Mouse (Mus musculus): Measurements from ENCODE around the gene Ppil1. TPM values are rescaled to one million over a fixed set of nuclear protein-coding genes. Genes with fewer than 3 reads are reported as not detected.
A peak's percentile ranks its signal among the peaks of the same experiment; 100 is the strongest.

Ppil1 gene
- polyA plus RNA-seq, 1 experiment = 66.6 TPM

- DNase-seq (ENCODE audit: low read depth) = no peak
These were observed 38.2 kb upstream of the Ppil1 start for GRCm38 (mm10) chr17:29302149-29302548.

GRCm38 (mm10) chr17:29301421-29301820 is 37.4 kb upstream of the Ppil1 start:
- no peak for TF ChIP-seq CTCF (IDR thresholded peaks at IDR 0.05; ENCODE audit: borderline replicate concordance, extremely low read depth, insufficient read depth, insufficient read length)
- TF ChIP-seq POLR2A (IDR thresholded peaks at IDR 0.05; ENCODE audit: borderline replicate concordance, extremely low read depth, insufficient read depth, insufficient read length, poor library complexity, severe bottlenecking) = no peak
- no peak for DNase-seq (ENCODE audit: low read depth)

More at GRCm38 (mm10) chr17:29302149-29302548, 38.2 kb upstream of the Ppil1 start:
- no peak for TF ChIP-seq POLR2A (IDR thresholded peaks at IDR 0.05; ENCODE audit: borderline replicate concordance, extremely low read depth, insufficient read depth, insufficient read length, poor library complexity, severe bottlenecking)
- TF ChIP-seq CTCF (IDR thresholded peaks at IDR 0.05; ENCODE audit: borderline replicate concordance, extremely low read depth, insufficient read depth, insufficient read length) = no peak

DNA sequence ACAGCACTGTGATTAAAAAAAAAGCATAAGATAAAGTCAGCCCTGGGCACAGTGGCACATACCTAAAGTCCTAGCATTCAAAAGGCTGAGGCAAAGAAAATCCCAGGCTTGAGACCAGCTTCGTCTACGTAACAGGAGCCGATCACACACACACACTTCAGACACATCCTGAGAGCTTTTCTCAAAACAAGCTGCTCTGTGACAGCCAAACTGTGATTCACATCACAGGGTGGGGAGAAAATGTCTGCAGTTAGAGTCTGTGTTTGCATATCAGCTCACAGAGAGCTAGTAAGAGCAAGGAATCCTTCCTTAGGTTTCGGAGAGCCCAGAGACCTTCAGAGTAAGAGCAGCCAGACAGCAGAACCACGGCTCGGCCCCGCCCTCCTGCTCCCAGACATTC is 36.9 kb upstream of the Ppil1 start:
- no peak for TF ChIP-seq POLR2A (IDR thresholded peaks at IDR 0.05; ENCODE audit: borderline replicate concordance, extremely low read depth, insufficient read depth, insufficient read length, poor library complexity, severe bottlenecking)
- TF ChIP-seq CTCF (IDR thresholded peaks at IDR 0.05; ENCODE audit: borderline replicate concordance, extremely low read depth, insufficient read depth, insufficient read length) = no peak

DNA sequence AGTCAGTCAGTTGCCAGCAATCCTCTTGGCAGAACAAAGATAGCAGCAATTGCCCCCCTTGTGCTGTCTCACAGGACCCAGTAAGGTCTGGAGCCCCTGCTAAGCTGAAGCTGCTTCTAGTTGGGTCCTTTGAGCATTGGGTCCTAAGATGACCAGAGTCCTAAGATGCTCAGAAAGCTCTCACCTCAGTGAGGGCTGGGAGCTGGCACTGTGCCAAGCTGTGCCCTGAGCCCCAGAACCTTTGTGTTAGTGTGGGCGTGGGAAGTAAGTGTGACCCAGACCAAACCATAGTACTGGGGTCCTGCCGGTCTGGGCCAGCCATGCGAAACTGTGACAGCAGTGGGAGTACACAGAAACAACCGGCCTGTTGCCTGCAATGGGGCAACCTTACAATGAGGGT is 35.3 kb upstream of the Ppil1 start:
- DNase-seq (ENCODE audit: low read depth) = no peak
- TF ChIP-seq CTCF (IDR thresholded peaks at IDR 0.05; ENCODE audit: borderline replicate concordance, extremely low read depth, insufficient read depth, insufficient read length) (no peak), POLR2A (IDR thresholded peaks at IDR 0.05; ENCODE audit: borderline replicate concordance, extremely low read depth, insufficient read depth, insufficient read length, poor library complexity, severe bottlenecking) (no peak)

More for the DNA sequence above, 36.9 kb upstream of the Ppil1 start:
- DNase-seq (ENCODE audit: low read depth) = no peak

DNA sequence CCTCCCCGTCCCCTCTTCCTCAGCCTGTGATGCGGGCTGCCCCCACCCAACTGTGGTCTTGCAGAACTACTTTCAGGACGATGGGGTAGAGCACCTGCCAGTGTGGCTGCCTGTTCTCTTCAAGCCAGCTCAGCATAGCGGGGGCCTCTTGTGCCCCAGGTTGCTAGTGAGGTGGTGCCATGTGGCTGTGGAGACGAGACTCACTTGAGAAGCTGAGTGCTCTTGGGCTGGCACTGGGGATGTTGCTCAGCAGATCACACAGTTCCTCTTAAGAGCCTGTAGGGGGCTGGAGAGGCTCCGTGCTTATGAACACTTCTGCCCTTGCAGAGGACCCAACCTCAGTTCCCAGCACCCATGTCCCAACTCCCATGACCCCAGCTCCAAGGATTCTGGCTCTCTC is 33.8 kb upstream of the Ppil1 start:
- TF ChIP-seq CTCF (IDR thresholded peaks at IDR 0.05; ENCODE audit: borderline replicate concordance, extremely low read depth, insufficient read depth, insufficient read length) (peak; percentile 12; the same call in 1 of the 2 replicates), POLR2A (IDR thresholded peaks at IDR 0.05; ENCODE audit: borderline replicate concordance, extremely low read depth, insufficient read depth, insufficient read length, poor library complexity, severe bottlenecking) (no peak)
- no peak for DNase-seq (ENCODE audit: low read depth)

- no peak for DNase-seq (ENCODE audit: low read depth)
- no peak for TF ChIP-seq CTCF (IDR thresholded peaks at IDR 0.05; ENCODE audit: borderline replicate concordance, extremely low read depth, insufficient read depth, insufficient read length)
- TF ChIP-seq POLR2A (IDR thresholded peaks at IDR 0.05; ENCODE audit: borderline replicate concordance, extremely low read depth, insufficient read depth, insufficient read length, poor library complexity, severe bottlenecking) = no peak
These were observed 33.3 kb upstream of the Ppil1 start for GRCm38 (mm10) chr17:29297321-29297720.

- TF ChIP-seq POLR2A (IDR thresholded peaks at IDR 0.05; ENCODE audit: borderline replicate concordance, extremely low read depth, insufficient read depth, insufficient read length, poor library complexity, severe bottlenecking) (no peak), CTCF (IDR thresholded peaks at IDR 0.05; ENCODE audit: borderline replicate concordance, extremely low read depth, insufficient read depth, insufficient read length) (no peak)
These were observed 31.8 kb upstream of the Ppil1 start for GRCm38 (mm10) chr17:29295835-29296234.

DNA sequence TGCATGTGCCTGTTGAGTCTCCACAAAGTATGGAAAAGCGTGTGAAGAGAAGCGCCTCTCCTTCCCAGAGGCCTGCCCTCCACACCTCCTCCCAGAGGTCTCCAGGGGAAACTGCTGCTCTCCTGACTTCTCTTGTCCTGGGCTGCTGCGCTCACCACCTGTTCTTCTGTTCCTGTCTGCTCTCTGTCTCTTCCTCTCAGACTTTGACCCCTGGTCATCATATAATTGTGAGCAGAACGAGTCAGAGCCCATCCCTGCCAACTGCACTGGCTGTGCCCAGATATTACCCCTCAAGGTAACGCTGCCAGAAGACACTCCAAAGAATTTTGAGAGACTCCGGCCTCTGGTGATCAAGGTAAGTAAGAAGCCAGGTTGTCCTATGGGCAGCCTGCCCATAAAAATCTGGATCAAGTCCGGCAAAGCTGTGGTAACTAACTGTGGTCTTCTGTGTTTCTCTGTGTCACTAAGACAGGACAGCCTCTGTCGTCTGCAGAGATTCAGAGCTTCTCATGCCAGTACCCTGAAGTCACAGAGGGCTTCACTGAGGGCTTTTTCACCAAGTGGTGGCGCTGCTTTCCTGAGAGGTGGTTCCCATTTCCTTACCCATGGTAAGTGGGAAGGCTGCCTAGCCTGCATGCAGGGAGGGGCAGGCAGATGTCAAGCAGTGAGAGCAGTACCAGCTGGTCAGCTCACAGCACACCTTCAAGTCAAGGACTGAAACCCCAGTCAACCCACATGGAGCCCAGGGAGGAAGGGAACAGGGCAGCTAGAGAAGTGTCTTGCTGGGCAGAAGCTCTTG is 30.0 kb upstream of the Ppil1 start:
- no peak for DNase-seq (ENCODE audit: low read depth)
- no peak for TF ChIP-seq CTCF (IDR thresholded peaks at IDR 0.05; ENCODE audit: borderline replicate concordance, extremely low read depth, insufficient read depth, insufficient read length)
- TF ChIP-seq POLR2A (IDR thresholded peaks at IDR 0.05; ENCODE audit: borderline replicate concordance, extremely low read depth, insufficient read depth, insufficient read length, poor library complexity, severe bottlenecking) = no peak

More at GRCm38 (mm10) chr17:29295835-29296234, 31.8 kb upstream of the Ppil1 start:
- DNase-seq (ENCODE audit: low read depth) = no peak

- DNase-seq (ENCODE audit: low read depth) = no peak
- no peak for TF ChIP-seq POLR2A (IDR thresholded peaks at IDR 0.05; ENCODE audit: borderline replicate concordance, extremely low read depth, insufficient read depth, insufficient read length, poor library complexity, severe bottlenecking)
- no peak for TF ChIP-seq CTCF (IDR thresholded peaks at IDR 0.05; ENCODE audit: borderline replicate concordance, extremely low read depth, insufficient read depth, insufficient read length)
These were observed 29.0 kb upstream of the Ppil1 start for GRCm38 (mm10) chr17:29292996-29293395.

DNA sequence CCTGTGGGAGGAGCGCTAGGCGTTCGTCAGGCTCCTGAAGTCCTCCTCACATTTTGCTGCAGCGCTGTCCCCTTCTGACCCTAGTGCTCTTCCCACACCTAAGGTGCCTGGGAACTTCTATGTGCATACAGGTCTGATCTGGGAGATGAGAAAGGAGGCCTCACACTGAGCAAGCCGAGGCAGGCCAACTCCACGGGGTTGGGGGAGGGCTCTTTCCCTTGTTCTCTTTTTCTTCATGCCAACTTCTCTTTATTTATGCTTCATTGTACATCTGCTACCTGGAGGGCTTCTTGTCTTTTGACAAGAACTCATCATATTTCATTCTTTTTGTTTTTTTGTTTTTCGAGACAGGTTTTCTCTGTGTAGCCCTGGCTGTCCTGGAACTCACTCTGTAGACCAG is 27.8 kb upstream of the Ppil1 start:
- DNase-seq (ENCODE audit: low read depth) = no peak
- TF ChIP-seq POLR2A (IDR thresholded peaks at IDR 0.05; ENCODE audit: borderline replicate concordance, extremely low read depth, insufficient read depth, insufficient read length, poor library complexity, severe bottlenecking) (no peak), CTCF (IDR thresholded peaks at IDR 0.05; ENCODE audit: borderline replicate concordance, extremely low read depth, insufficient read depth, insufficient read length) (no peak)

DNA sequence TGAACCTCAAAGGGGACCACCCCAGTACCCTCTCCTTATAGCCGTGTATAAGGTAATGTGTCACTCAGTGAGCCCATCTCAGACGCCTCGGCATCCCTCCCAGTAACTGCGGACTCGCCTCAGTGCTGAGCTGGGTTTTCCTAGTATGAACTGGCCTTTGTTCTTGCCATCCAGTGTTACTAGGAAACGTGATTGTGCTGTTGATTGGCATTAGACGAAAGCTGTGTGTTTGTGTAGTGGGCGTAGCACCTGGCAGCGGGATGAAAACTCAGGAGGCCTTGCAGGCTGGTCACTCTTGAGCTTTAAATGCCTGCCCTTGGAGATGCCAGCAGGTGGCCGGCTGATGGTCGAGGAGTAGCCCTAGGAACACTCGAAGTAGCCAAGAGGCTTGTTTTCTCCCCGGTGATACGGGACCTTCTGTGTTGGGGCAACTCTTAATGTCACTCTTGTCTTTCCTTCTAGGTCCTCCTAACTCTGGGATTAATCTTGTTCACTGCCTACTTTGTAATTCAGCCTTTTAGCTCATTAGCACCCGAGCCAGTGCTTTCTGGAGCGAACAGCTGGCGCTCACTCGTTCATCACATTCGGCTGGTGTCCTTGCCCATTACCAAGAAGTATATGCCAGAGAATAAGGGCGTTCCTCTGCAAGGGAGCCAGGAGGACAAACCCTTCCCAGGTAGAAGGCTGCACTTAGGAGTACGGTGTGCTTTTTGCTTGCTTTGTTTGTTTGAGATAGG is 18.4 kb upstream of the Ppil1 start:
- DNase-seq (ENCODE audit: low read depth) = peak; percentile 91
- TF ChIP-seq CTCF (IDR thresholded peaks at IDR 0.05; ENCODE audit: borderline replicate concordance, extremely low read depth, insufficient read depth, insufficient read length) = no peak
